Mouse (Mus musculus) intestine, postnatal 0 days (tissue): ENCODE measurements around the gene G6pdx. TPM values are rescaled to one million over a fixed set of nuclear protein-coding genes. Genes with fewer than 3 reads are reported as not detected.

ENCODE experiments used
- ATAC-seq: fragments of 200-750 bp; cut with Nextera tagmentation; 2 replicates; pipeline ENCODE4 v1.8.0; 2017; ENCODE audit warnings: mild to moderate bottlenecking, moderate TSS enrichment, moderate library complexity
- H3K27ac ChIP-seq: fragments of 300-500 bp; sonication (generic); 2 replicates; pipeline ENCODE4 v1.5.1; 2014; ENCODE audit warnings: mild to moderate bottlenecking, low read depth, low read length, moderate library complexity
- H3K27me3 ChIP-seq: fragments of 300-500 bp; sonication (generic); replicated peaks from 2 replicates; pipeline ENCODE4 v1.6.1; 2014; ENCODE audit warnings: low read length, mixed read lengths; ENCODE audit not compliant: control insufficient read depth, insufficient read depth
- H3K36me3 ChIP-seq: fragments of 300-500 bp; sonication (generic); 2 replicates; pipeline ENCODE4 v1.6.1; 2014; ENCODE audit warnings: mild to moderate bottlenecking, moderate library complexity; ENCODE audit not compliant: control insufficient read depth, insufficient read depth
- H3K4me1 ChIP-seq: fragments of 300-500 bp; sonication (generic); replicated peaks from 2 replicates; pipeline ENCODE4 v1.6.1; 2014; ENCODE audit warnings: antibody characterized with exemption, low read length, mixed read lengths; ENCODE audit not compliant: control insufficient read depth, insufficient read depth
- H3K4me2 ChIP-seq: fragments of 300-500 bp; sonication (generic); replicated peaks from 2 replicates; pipeline ENCODE4 v1.6.1; 2014; ENCODE audit warnings: low read depth, mild to moderate bottlenecking, moderate library complexity
- H3K4me3 ChIP-seq: fragments of 300-500 bp; sonication (generic); 2 replicates; pipeline ENCODE4 v1.5.1; 2014; ENCODE audit warnings: low read depth, low read length
- H3K9ac ChIP-seq: fragments of 300-500 bp; sonication (generic); 2 replicates; pipeline ENCODE4 v1.6.1; 2014; ENCODE audit warnings: mild to moderate bottlenecking, low read depth, low read length
- H3K9me3 ChIP-seq: fragments of 300-500 bp; sonication (generic); 2 replicates; pipeline ENCODE4 v1.6.1; 2016; ENCODE audit warnings: mixed run types; ENCODE audit not compliant: control insufficient read depth
- CTCF ChIP-seq: sonication (generic); IDR thresholded peaks from 2 replicates; pipeline ENCODE4 v1.5.1; 2016; ENCODE audit warnings: low read depth, mild to moderate bottlenecking, control low read depth, antibody characterized with exemption, moderate library complexity
- WGBS: fragments of 180-500 bp; shearing (Covaris S2); extraction: QIAGEN DNeasy Blood & Tissue Kit; methylation state at CpG from one replicate; pipeline ENCODE4 v1.1.7; 2014; 5-methylcytosine and 5-hydroxymethylcytosine counted together
- polyA plus RNA-seq: library from polyadenylated mRNA; unstranded; fragments of >200 nt; fragmentation: Nextera tagmentation; extraction: Ambion mirVana; gene quantifications from 2 replicates; pipeline ENCODE4 v1.2.1, GENCODE M21; 2015

The G6pdx gene
- polyA plus RNA-seq: 13.6 and 14.5 TPM in 2 replicates

GRCm38 (mm10) chrX:74428826-74429276, at the start of gene G6pdx:
Gene G6pdx (minus strand): TSS chrX:74429194.
- 8% methylated on average over 25 of the region's 25 CpGs for WGBS
- Histone ChIP-seq H3K27ac (peak within 1 kb of the TSS; percentile 93), H3K9me3 (no peaks in the 10 kb centered on the region), H3K4me3 (peak within 1 kb of the TSS; percentile 51), H3K36me3 (no peaks in the 10 kb centered on the region; the same call in 1 of the 2 replicates), H3K27me3 (no peaks in the 10 kb centered on the region), H3K9ac (peak within 1 kb of the TSS; percentile 57), H3K4me1 (no peaks in the 10 kb centered on the region), H3K4me2 (peak within 1 kb of the TSS; percentile 72)
- peak; percentile 58 for TF ChIP-seq CTCF
- peak; percentile 79 for ATAC-seq

GRCm38 (mm10) chrX:74452773-74453172, 23.8 kb upstream of the G6pdx start:
- ATAC-seq: no peak
- H3K9me3 ChIP-seq: no peaks in the 10 kb centered on the region
- H3K27ac ChIP-seq: no peak overlapping the region
- WGBS: 11% methylated on average over 4 of the region's 4 CpGs
- H3K36me3 ChIP-seq: no peaks in the 10 kb centered on the region; the same call in 1 of the 2 replicates
- H3K27me3 ChIP-seq: no peaks in the 10 kb centered on the region
- no peaks in the 10 kb centered on the region for H3K4me1 ChIP-seq
- no peak overlapping the region for H3K9ac ChIP-seq
- TF ChIP-seq CTCF: peak; percentile 81
- no peak overlapping the region for H3K4me2 ChIP-seq
- H3K4me3 ChIP-seq: no peak overlapping the region

- Histone ChIP-seq H3K9me3 (no peaks in the 10 kb centered on the region), H3K4me3 (no peak overlapping the region), H3K4me1 (no peaks in the 10 kb centered on the region), H3K27me3 (no peaks in the 10 kb centered on the region), H3K27ac (no peak overlapping the region), H3K9ac (no peak overlapping the region), H3K36me3 (no peaks in the 10 kb centered on the region; the same call in 1 of the 2 replicates), H3K4me2 (no peak overlapping the region)
- 78% methylated on average over 4 of the region's 4 CpGs for WGBS
- no peak for TF ChIP-seq CTCF
- no peak for ATAC-seq
These were observed 22.3 kb upstream of the G6pdx start for GRCm38 (mm10) chrX:74451157-74451912.

GRCm38 (mm10) chrX:74429290-74429821, 362 bp upstream of the G6pdx start:
- WGBS: 20% methylated on average over 22 of the region's 22 CpGs
- peak; percentile 70 for ATAC-seq
- no peaks in the 10 kb centered on the region for H3K4me1 ChIP-seq
- no peaks in the 10 kb centered on the region for H3K9me3 ChIP-seq
- H3K27me3 ChIP-seq: no peaks in the 10 kb centered on the region
- H3K4me2 ChIP-seq: peak overlapping the region; percentile 72
- H3K36me3 ChIP-seq: peaks cover 3% of the 10 kb centered on the region; the same call in 1 of the 2 replicates
- H3K9ac ChIP-seq: peak overlapping the region; percentile 57
- TF ChIP-seq CTCF: no peak
- peak overlapping the region; percentile 93 for H3K27ac ChIP-seq
- H3K4me3 ChIP-seq: peak overlapping the region; percentile 51

- Histone ChIP-seq H3K9ac (0 out of 2 replicates have a peak overlapping the region, but pooled peaks have one; percentile 7), H3K4me2 (peak overlapping the region; percentile 72), H3K27ac (peak overlapping the region; percentile 93; the same call in 1 of the 2 replicates), H3K36me3 (no peaks in the 10 kb centered on the region), H3K4me1 (no peaks in the 10 kb centered on the region), H3K4me3 (peak overlapping the region; percentile 51), H3K9me3 (no peaks in the 10 kb centered on the region), H3K27me3 (no peaks in the 10 kb centered on the region)
- TF ChIP-seq CTCF: no peak
- no peak for ATAC-seq
- WGBS: 22% methylated on average over 35 of the region's 35 CpGs
These were observed 708 bp downstream of the G6pdx start for GRCm38 (mm10) chrX:74428146-74428825.

GRCm38 (mm10) chrX:74427116-74427515, 1.9 kb downstream of the G6pdx start:
- no peak overlapping the region for H3K27ac ChIP-seq
- H3K4me3 ChIP-seq: no peak overlapping the region
- TF ChIP-seq CTCF: no peak
- H3K4me1 ChIP-seq: no peaks in the 10 kb centered on the region
- H3K9me3 ChIP-seq: no peaks in the 10 kb centered on the region
- H3K9ac ChIP-seq: no peak overlapping the region
- 76% methylated on average over 3 of the region's 3 CpGs for WGBS
- ATAC-seq: no peak
- H3K27me3 ChIP-seq: no peaks in the 10 kb centered on the region
- H3K4me2 ChIP-seq: no peak overlapping the region
- H3K36me3 ChIP-seq: no peaks in the 10 kb centered on the region
